Mouse (Mus musculus): ENCODE results near the gene Mtpn. TPM values are rescaled to one million over a fixed set of nuclear protein-coding genes. Genes with fewer than 3 reads are reported as not detected.

The Mtpn gene
- 10 to 100 TPM; 82.1 to 98.4 TPM for polyA plus RNA-seq (2017; shearing (Covaris generic))

DNA sequence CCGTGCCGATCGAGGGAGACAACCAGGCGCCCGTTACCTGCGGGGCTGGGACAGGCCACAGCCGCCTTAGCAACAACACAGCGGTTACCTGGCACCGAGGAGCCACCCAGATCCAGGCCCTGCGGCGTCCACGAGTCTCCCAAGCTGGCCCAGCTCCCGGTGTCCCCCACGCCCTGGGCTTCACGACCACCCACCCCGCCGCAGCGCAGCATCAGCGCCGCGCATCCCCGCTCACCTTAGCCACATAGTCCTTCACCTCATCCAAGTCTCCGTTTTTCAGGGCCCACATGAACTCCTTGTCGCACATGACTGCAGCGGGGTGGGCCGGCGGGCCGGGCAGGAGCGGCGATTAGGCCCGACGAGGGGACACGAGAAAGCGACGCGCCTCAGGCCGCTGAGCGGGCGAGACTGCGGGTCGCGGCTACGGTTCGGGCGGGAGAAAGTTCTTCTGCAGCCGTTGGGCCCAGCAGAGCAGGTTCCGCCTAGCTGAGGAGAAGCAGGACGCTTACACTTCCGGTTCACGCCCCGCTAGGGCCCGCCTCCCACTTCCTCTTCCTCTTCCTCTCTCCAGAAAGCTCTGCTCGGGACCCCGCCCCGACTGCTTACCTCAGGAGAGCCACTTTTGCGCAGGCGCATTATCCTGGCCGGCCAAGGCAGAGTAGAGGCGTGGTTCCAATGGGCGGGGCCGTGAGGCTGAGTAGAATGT, at the start of gene Mtpn:
Mtpn (minus strand) TSS at position 585 of the 706 bp plus-strand sequence.
- ATAC-seq: peak; percentile 99

- no peak for ATAC-seq
Measured at GRCm38 (mm10) chr6:35568731-35569130, 29.0 kb upstream of the Mtpn start.

- peak; percentile 64 for ATAC-seq
Measured at GRCm38 (mm10) chr6:35567755-35568154, 28.1 kb upstream of the Mtpn start.

DNA sequence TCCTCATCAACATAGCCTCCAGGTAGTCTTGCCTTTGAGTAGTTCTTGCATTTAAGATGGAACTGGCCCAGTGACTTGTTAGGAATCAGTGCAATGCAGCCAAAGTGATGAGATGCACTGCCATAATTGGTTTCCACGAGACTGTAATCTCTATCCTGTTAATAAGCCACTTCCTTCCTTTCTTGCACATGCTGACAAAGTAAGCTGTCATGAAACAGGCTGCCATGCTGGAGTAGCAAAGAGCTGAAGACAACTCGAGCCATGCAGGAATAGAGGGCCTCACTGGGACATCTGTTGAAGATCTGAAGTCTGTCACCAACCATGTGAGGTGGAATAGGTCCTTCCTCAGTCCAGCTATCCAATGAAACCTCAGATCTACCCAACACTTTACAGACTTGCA, 20.3 kb upstream of the Mtpn start:
- no peak for ATAC-seq

- ATAC-seq: no peak
Measured at GRCm38 (mm10) chr6:35544352-35544751, 4.7 kb upstream of the Mtpn start.

- ATAC-seq: no peak
Measured at GRCm38 (mm10) chr6:35542656-35543400, 3.1 kb upstream of the Mtpn start.

- no peak for ATAC-seq
Measured at GRCm38 (mm10) chr6:35540377-35540776, 689 bp upstream of the Mtpn start.

DNA sequence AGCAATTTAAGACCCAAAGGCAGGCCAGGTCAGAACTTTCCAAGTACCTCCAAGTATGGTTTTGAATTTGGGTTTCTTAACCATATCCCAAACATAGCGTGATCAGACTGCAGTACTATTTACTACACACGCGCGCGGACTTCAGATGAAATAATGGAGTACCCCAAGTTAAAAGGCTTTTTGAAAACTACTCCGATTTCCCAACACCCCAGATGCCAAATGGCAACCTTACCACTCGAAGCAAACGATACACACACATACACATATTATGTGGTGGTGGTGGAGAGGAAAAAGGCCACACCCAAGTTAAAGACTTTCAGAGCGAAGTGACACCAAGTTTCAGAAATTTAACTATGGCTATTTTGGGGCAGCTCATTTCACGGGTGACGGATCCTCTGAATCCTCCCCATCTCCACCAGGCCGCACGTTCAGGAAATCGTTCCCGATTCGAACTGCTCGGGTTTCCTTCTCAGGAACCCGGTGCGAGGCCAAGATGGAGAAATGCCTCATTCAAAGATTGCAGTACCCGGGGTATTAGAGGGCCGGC, 858 bp downstream of the Mtpn start:
- ATAC-seq: no peak

GRCm38 (mm10) chr6:35536021-35536420, 3.7 kb downstream of the Mtpn start:
- ATAC-seq: no peak

GRCm38 (mm10) chr6:35513362-35513761, 26.3 kb downstream of the Mtpn start:
- no peak for ATAC-seq

GRCm38 (mm10) chr6:35504781-35505180, 34.9 kb downstream of the Mtpn start:
- no peak for ATAC-seq

- no peak for ATAC-seq
Measured at GRCm38 (mm10) chr6:35502904-35503303, 36.8 kb downstream of the Mtpn start.

GRCm38 (mm10) chr6:35499978-35500667, 39.6 kb downstream of the Mtpn start:
- ATAC-seq: no peak

DNA sequence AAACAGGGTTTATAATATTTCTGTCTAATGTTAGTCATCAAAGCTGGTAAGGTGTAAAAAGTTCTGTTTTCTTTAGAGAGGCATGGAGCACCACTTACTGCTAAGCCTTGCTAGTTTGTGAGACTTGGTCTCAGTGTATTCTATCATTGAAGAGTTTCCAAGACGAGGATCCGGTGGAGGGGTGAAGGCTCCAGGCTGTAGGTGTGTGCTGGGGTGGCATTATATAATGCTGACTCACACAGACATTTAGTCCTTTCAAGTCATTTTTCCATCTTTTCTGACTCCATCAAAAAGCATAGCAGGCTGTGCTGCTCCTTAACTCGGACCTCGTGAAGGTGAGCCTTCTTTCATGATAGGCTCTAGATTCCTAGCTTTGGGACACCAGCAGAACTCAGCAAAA, 42.3 kb downstream of the Mtpn start:
- ATAC-seq: no peak

- ATAC-seq: no peak
Measured at GRCm38 (mm10) chr6:35493851-35494250, 45.8 kb downstream of the Mtpn start.

GRCm38 (mm10) chr6:35479651-35480335, 59.9 kb downstream of the Mtpn start:
- ATAC-seq: no peak

- no peak for ATAC-seq
Measured at GRCm38 (mm10) chr6:35476830-35477229, 62.9 kb downstream of the Mtpn start.

DNA sequence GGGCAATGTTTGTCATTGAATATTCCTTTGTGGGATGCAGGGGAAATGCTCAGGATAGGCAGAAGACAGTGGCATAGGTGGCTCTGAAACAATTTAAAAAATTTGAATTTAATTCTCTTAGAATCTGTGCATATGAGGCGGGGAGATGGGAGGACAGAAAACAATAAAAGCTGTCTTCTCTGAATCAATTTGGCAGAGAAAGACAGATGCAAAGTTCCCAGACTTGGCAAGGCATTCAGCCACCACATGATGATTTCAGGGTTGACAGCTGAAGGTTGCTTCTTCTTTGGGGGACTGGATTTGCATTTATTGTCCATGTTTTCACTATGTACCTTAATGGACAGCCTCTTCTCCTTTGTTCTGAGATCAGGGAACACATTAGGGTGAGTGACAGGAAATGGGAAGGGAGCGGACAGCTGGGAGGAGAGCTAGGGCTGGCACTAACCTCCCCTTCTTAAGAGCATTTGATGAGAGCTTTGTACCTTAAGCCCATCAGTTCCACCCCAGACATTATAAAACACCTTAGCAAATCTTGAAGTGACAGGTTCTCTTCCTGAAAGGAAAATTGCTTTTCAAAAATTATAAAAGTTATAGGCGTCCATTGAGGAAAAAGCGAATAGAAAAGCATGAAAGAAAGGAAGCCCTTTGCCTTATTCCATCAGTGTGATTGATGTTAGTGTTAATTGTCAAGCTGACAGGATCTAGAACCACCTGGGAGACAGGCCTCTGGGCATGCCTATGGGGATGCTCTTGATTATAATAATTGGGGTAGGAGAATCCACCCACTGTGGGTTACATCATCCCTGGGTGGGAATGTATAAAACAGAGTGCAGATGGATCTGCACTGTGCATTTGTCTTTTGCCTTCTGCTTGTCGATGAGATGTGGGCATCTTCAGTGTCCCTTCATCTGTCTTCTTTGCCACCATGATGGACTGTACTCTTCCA, 76.0 kb downstream of the Mtpn start:
- no peak for ATAC-seq

DNA sequence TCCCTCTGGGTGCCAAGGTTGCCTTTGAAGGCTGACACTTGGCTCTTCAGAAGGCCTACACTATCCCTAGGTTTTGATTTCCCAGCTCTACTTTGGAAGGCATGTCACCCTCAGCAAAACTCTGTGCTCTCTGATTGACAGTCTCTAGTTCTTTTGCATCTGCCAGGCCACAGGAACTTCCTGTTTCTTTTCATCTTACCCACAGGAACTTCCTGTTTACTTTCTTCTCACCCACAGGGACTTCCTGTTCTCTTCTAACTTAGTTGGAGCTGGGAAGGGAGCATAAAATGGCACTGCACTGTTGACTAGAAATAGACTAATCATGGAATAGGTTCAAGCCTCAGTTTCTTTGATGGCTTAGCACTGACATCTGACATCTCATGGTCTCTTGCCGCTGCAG, 77.2 kb downstream of the Mtpn start:
- peak; percentile 83 for ATAC-seq

Measured in CD4-positive, CD25-positive, alpha-beta regulatory T cell, adult 4 months (primary cell).